Mouse (Mus musculus) midbrain, embryonic 12.5 days (tissue): ENCODE data around the gene Smc1b. TPM values are rescaled to one million over a fixed set of nuclear protein-coding genes. Genes with fewer than 3 reads are reported as not detected.

Source experiments
- ATAC-seq: fragments of 200-750 bp; cut with Nextera tagmentation; 2 replicates; pipeline ENCODE4 v1.8.0; 2017; ENCODE audit warnings: low read depth, moderate TSS enrichment, moderate library complexity; ENCODE audit not compliant: low FRiP score
- H3K27ac ChIP-seq: fragments of 300-500 bp; sonication (generic); replicated peaks from 2 replicates; pipeline ENCODE4 v1.5.1; 2016; ENCODE audit warnings: mild to moderate bottlenecking
- H3K27me3 ChIP-seq: fragments of 300-500 bp; sonication (generic); 2 replicates; pipeline ENCODE4 v1.6.1; 2016; ENCODE audit warnings: mild to moderate bottlenecking
- H3K36me3 ChIP-seq: fragments of 300-500 bp; sonication (generic); 2 replicates; pipeline ENCODE4 v1.6.1; 2016
- H3K4me1 ChIP-seq: fragments of 300-500 bp; sonication (generic); 2 replicates; pipeline ENCODE4 v1.6.1; 2016
- H3K4me2 ChIP-seq: fragments of 300-500 bp; sonication (generic); replicated peaks from 2 replicates; pipeline ENCODE4 v1.6.1; 2016; ENCODE audit warnings: mild to moderate bottlenecking, moderate library complexity
- H3K4me3 ChIP-seq: fragments of 300-500 bp; sonication (generic); 2 replicates; pipeline ENCODE4 v1.5.1; 2016; ENCODE audit warnings: mild to moderate bottlenecking
- H3K9ac ChIP-seq: fragments of 300-500 bp; sonication (generic); replicated peaks from 2 replicates; pipeline ENCODE4 v1.6.1; 2016; ENCODE audit warnings: mild to moderate bottlenecking, moderate library complexity
- H3K9me3 ChIP-seq: fragments of 300-500 bp; sonication (generic); 2 replicates; pipeline ENCODE4 v1.6.1; 2016; ENCODE audit warnings: mild to moderate bottlenecking
- WGBS: fragments of 180-500 bp; shearing (Covaris S2); methylation state at CpG from one replicate; pipeline ENCODE4 v1.1.7; 2016; 5-methylcytosine and 5-hydroxymethylcytosine counted together
- polyA plus RNA-seq: library from polyadenylated mRNA; unstranded; fragments of >200 nt; fragmentation: Nextera tagmentation; extraction: Ambion mirVana; gene quantifications from 2 replicates; pipeline ENCODE4 v1.2.1, GENCODE M21; 2016

Smc1b gene
- polyA plus RNA-seq, 1 experiment from 2014 or later = 0.11 TPM

- no peak overlapping the region for H3K27ac ChIP-seq
- H3K9ac ChIP-seq = no peak overlapping the region
- peak overlapping the region; percentile 54 for H3K4me2 ChIP-seq
- ATAC-seq = no peak; the same call in 1 of the 2 replicates
- peaks cover 5% of the 10 kb centered on the region; the same call in 1 of the 2 replicates for H3K9me3 ChIP-seq
- H3K27me3 ChIP-seq = peaks cover 23% of the 10 kb centered on the region
- no peaks in the 10 kb centered on the region for H3K36me3 ChIP-seq
- H3K4me3 ChIP-seq = peak overlapping the region; percentile 32
- WGBS = 23% methylated on average over 10 of the region's 10 CpGs
- H3K4me1 ChIP-seq = peaks cover 9% of the 10 kb centered on the region; the same call in 1 of the 2 replicates
These were observed 393 bp upstream of the Smc1b start for GRCm38 (mm10) chr15:85132193-85132520.

- no peaks in the 10 kb centered on the region for H3K4me1 ChIP-seq
- H3K36me3 ChIP-seq = no peaks in the 10 kb centered on the region
- no peaks in the 10 kb centered on the region for H3K27me3 ChIP-seq
- no peak overlapping the region for H3K9ac ChIP-seq
- WGBS = 76% methylated on average over 1 of the region's 1 CpGs
- H3K27ac ChIP-seq = no peak overlapping the region
- no peak overlapping the region for H3K4me3 ChIP-seq
- H3K9me3 ChIP-seq = no peaks in the 10 kb centered on the region
- no peak for ATAC-seq
- H3K4me2 ChIP-seq = no peak overlapping the region
These were observed 46.1 kb downstream of the Smc1b start for GRCm38 (mm10) chr15:85085641-85086040.

GRCm38 (mm10) chr15:85072651-85073050 lies 59.1 kb downstream of the Smc1b start:
- no peak overlapping the region for H3K27ac ChIP-seq
- no peak for ATAC-seq
- 81% methylated on average over 2 of the region's 2 CpGs for WGBS
- no peaks in the 10 kb centered on the region for H3K27me3 ChIP-seq
- no peaks in the 10 kb centered on the region for H3K4me1 ChIP-seq
- H3K36me3 ChIP-seq = no peaks in the 10 kb centered on the region
- H3K9me3 ChIP-seq = no peaks in the 10 kb centered on the region
- no peak overlapping the region for H3K4me2 ChIP-seq
- no peak overlapping the region for H3K9ac ChIP-seq
- H3K4me3 ChIP-seq = no peak overlapping the region

DNA sequence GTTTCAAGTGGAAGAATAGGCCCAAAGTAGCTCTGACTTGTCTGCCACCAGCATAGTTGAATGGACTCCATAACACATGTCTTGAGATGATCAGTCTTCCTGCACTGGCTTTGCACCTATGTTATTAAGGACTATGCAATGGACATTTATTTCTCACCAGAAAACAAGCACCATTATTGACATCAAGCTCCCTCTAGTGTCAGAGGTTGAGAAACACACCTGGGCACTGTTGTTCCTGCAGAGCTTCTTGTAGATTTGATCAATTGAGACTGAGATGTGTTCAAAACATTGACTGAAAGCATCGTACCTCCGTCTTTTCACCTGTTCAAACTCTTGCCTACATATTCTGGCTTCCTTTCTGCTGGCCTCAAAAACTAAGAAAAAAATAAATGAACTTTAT lies 61.2 kb downstream of the Smc1b start:
- no peak overlapping the region for H3K27ac ChIP-seq
- H3K9me3 ChIP-seq = no peaks in the 10 kb centered on the region
- ATAC-seq = no peak
- H3K4me1 ChIP-seq = no peaks in the 10 kb centered on the region
- WGBS = 35% methylated on average over 2 of the region's 2 CpGs
- no peak overlapping the region for H3K4me3 ChIP-seq
- H3K27me3 ChIP-seq = no peaks in the 10 kb centered on the region
- no peak overlapping the region for H3K9ac ChIP-seq
- no peak overlapping the region for H3K4me2 ChIP-seq
- H3K36me3 ChIP-seq = no peaks in the 10 kb centered on the region

DNA sequence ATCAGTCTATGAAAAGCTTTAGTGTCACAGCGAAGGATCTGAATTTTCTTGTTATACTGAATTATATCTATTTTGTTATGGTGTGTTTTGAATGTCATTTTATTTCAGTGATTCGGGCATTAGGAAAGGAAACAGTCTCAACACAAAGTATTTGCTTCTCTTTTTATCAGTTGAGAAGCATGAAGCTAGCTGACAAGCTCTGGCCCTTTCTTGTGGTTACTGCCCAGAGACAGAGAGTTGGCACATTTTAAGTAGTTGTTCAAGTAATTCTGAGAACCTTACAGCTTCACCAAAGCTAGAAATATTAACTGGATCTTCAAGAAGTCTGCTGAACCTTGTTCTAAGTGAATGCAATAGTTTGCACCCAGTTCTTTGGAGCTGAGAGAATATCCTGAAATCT lies 68.3 kb downstream of the Smc1b start:
- WGBS = 92% methylated on average over 2 of the region's 2 CpGs
- H3K4me1 ChIP-seq = no peaks in the 10 kb centered on the region
- H3K9ac ChIP-seq = no peak overlapping the region
- H3K27ac ChIP-seq = no peak overlapping the region
- peaks cover 21% of the 10 kb centered on the region; the same call in 1 of the 2 replicates for H3K36me3 ChIP-seq
- H3K4me3 ChIP-seq = no peak overlapping the region
- ATAC-seq = no peak
- no peaks in the 10 kb centered on the region for H3K9me3 ChIP-seq
- no peak overlapping the region for H3K4me2 ChIP-seq
- no peaks in the 10 kb centered on the region for H3K27me3 ChIP-seq

DNA sequence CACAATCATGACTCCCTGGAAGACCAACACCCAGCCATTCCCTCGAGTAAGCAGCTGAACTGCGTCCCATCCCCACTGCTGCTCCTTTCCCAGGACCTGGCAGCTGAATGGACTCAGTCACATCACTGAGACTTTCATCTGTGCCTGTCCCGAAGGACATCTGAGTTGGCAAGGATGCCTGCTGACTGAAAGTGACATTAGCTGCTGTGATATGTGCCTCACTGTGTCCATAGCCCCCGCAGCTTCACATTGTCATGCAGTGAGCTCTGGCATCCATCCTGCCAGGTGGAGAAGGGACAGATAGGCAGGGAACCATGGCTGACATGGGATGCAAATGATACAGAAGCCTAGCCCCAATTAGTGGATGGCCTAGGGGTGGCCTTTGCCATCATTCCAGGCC lies 76.6 kb downstream of the Smc1b start:
- Histone ChIP-seq H3K9me3 (no peaks in the 10 kb centered on the region), H3K4me1 (no peaks in the 10 kb centered on the region), H3K9ac (no peak overlapping the region), H3K4me3 (no peak overlapping the region), H3K36me3 (peaks cover 41% of the 10 kb centered on the region), H3K27ac (no peak overlapping the region), H3K27me3 (no peaks in the 10 kb centered on the region), H3K4me2 (no peak overlapping the region)
- 86% methylated on average over 4 of the region's 4 CpGs for WGBS
- no peak for ATAC-seq

GRCm38 (mm10) chr15:85054098-85054497 lies 77.7 kb downstream of the Smc1b start:
- peaks cover 42% of the 10 kb centered on the region for H3K36me3 ChIP-seq
- H3K27ac ChIP-seq = no peak overlapping the region
- no peaks in the 10 kb centered on the region for H3K9me3 ChIP-seq
- 95% methylated on average over 3 of the region's 3 CpGs for WGBS
- no peak overlapping the region for H3K4me2 ChIP-seq
- no peak overlapping the region for H3K4me3 ChIP-seq
- no peak for ATAC-seq
- no peak overlapping the region for H3K9ac ChIP-seq
- H3K4me1 ChIP-seq = no peaks in the 10 kb centered on the region
- H3K27me3 ChIP-seq = no peaks in the 10 kb centered on the region

DNA sequence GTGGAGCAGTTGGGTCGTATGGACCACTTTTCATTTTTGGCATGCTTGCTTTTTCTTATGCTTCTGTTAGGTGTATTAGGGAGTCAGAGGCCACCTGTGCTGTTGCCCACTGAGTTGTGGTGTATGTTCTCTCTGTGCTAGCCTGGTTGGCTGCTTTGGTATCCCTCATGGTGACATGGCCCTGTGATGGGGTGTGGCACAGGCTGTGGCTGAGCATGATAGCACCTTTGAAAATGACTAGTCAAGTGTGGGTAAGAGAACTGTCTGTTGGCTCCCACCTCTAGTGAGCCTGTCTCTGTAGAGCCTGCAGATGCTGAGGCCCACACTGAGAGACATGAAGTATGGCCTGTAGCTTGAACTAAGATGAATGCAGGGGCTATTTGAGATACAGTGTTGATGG lies 82.0 kb downstream of the Smc1b start:
- Histone ChIP-seq H3K4me2 (no peak overlapping the region), H3K27me3 (no peaks in the 10 kb centered on the region), H3K9ac (no peak overlapping the region), H3K4me3 (no peak overlapping the region), H3K36me3 (peaks cover 71% of the 10 kb centered on the region), H3K4me1 (no peaks in the 10 kb centered on the region), H3K9me3 (no peaks in the 10 kb centered on the region), H3K27ac (no peak overlapping the region)
- ATAC-seq = no peak
- 92% methylated on average over 1 of the region's 1 CpGs for WGBS

DNA sequence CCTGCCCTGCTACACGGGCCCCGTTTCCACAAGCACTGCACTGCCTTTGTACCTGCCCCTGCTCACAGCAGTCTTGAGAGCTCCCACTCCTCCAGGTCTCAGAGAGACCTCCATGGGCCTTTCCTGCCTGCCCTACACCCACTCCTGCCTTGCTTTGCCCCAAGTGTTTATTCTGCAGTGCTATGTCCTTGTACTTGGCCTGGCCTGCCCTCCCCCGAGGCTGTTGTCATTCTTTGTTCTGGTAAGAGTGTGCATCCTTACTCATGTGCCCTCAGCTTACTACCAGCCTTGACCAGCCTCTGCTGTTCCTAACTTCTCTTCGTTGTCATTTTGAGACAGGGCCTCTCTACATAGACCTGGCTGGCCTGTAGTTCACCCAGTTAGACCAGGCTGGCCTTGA lies 83.9 kb downstream of the Smc1b start:
- no peak overlapping the region for H3K9ac ChIP-seq
- no peak overlapping the region for H3K27ac ChIP-seq
- H3K27me3 ChIP-seq = no peaks in the 10 kb centered on the region
- peaks cover 8% of the 10 kb centered on the region for H3K4me1 ChIP-seq
- H3K4me2 ChIP-seq = no peak overlapping the region
- peaks cover 61% of the 10 kb centered on the region for H3K36me3 ChIP-seq
- WGBS = 85% methylated on average over 4 of the region's 4 CpGs
- H3K4me3 ChIP-seq = no peak overlapping the region
- no peak for ATAC-seq
- H3K9me3 ChIP-seq = no peaks in the 10 kb centered on the region

DNA sequence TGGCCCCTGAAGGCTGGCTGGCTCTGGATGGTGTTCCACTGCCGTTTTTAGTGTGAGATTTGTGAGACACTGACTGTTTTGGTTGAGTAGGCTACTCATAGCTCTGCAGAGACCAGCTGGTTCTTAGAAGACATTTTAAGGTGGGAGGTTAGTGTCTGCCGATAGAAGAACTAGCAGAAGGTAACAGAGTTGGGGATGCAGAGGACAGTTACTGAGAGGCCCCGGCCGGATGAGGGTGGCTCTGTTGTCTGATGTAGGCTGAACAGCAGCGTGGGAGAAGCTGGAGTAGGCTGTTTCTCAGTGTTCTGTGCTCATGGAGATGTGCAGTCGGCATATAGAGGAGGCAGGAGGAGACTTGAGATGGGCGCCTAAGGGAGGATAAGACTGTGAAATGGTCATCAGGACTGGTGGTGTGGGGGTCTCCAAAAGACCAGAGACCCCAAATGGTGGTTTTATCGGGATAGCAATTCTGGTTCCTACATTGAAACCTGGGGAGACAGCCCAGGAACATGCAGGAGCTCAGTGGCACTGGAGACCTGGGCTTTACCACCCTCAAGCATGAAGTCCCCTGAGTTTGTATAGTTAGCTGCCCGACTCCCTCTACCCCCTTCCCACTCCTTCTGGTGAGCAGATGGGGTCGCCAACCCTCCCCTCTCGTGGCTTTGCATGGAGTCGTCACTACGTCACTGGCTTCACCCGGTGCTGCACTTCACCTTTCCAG lies 85.4 kb downstream of the Smc1b start:
- Histone ChIP-seq H3K9me3 (no peaks in the 10 kb centered on the region), H3K4me1 (peaks cover 23% of the 10 kb centered on the region), H3K4me3 (no peak overlapping the region), H3K4me2 (no peak overlapping the region), H3K36me3 (peaks cover 50% of the 10 kb centered on the region), H3K27me3 (no peaks in the 10 kb centered on the region), H3K27ac (no peak overlapping the region), H3K9ac (no peak overlapping the region)
- ATAC-seq = no peak
- WGBS = 93% methylated on average over 14 of the region's 14 CpGs

DNA sequence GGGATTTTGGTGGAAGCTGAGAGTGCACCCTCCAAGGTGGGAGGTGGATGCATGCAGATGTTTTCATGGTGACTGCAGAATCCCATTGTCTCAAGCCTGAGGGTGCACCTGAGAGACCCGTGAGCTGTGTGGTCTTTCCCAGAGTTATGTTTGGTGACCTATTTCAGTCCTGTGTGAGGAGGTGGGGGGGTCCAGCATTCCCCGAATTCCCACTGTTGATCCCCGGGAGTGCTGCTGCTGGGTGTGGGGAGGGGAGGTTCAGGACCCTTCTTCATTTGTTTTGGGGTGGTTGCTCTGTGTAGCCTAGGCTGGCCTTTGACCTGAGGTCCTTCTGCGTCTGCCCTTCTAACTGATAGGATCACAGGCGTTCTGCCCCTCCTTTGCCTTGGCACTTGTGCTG lies 88.0 kb downstream of the Smc1b start:
- 70% methylated on average over 5 of the region's 5 CpGs for WGBS
- ATAC-seq = no peak
- Histone ChIP-seq H3K27me3 (no peaks in the 10 kb centered on the region), H3K9me3 (no peaks in the 10 kb centered on the region), H3K36me3 (peaks cover 32% of the 10 kb centered on the region), H3K9ac (no peak overlapping the region), H3K4me3 (no peak overlapping the region), H3K4me1 (peaks cover 25% of the 10 kb centered on the region), H3K4me2 (no peak overlapping the region), H3K27ac (no peak overlapping the region)

GRCm38 (mm10) chr15:85043116-85043515 lies 88.6 kb downstream of the Smc1b start:
- no peaks in the 10 kb centered on the region for H3K27me3 ChIP-seq
- H3K9me3 ChIP-seq = no peaks in the 10 kb centered on the region
- peaks cover 25% of the 10 kb centered on the region; the same call in 1 of the 2 replicates for H3K36me3 ChIP-seq
- peaks cover 25% of the 10 kb centered on the region for H3K4me1 ChIP-seq
- H3K4me2 ChIP-seq = 0 out of 2 replicates have a peak overlapping the region, but pooled peaks have one; percentile 14
- 52% methylated on average over 5 of the region's 5 CpGs for WGBS
- ATAC-seq = no peak
- H3K27ac ChIP-seq = peak overlapping the region; percentile 74
- no peak overlapping the region for H3K9ac ChIP-seq
- H3K4me3 ChIP-seq = no peak overlapping the region
